Mouse (Mus musculus) kidney, postnatal 0 days (tissue): ENCODE data around the gene Ciz1. TPM values are rescaled to one million over a fixed set of nuclear protein-coding genes. Genes with fewer than 3 reads are reported as not detected.

Experiments
- ATAC-seq: fragments of 200-750 bp; cut with Nextera tagmentation; replicated peaks from 2 replicates; pipeline ENCODE4 v1.8.0; 2017; ENCODE audit warnings: low read depth, moderate number of reproducible peaks, moderate TSS enrichment, moderate library complexity; ENCODE audit not compliant: low FRiP score
- DNase-seq: peaks from one replicate; pipeline ENCODE4 v3.0.0-alpha.2; 2016; ENCODE audit warnings: low spot score
- H3K27ac ChIP-seq: fragments of 300-500 bp; sonication (generic); 2 replicates; pipeline ENCODE4 v1.5.1; 2014; ENCODE audit warnings: mild to moderate bottlenecking
- H3K27me3 ChIP-seq: fragments of 300-500 bp; sonication (generic); 2 replicates; pipeline ENCODE4 v1.6.1; 2014; ENCODE audit warnings: low read length, mixed read lengths; ENCODE audit not compliant: insufficient read depth
- H3K36me3 ChIP-seq: fragments of 300-500 bp; sonication (generic); 2 replicates; pipeline ENCODE4 v1.6.1; 2014; ENCODE audit warnings: low read length, mixed read lengths; ENCODE audit not compliant: insufficient read depth
- H3K4me1 ChIP-seq: fragments of 300-500 bp; sonication (generic); replicated peaks from 2 replicates; pipeline ENCODE4 v1.6.1; 2014; ENCODE audit warnings: antibody characterized with exemption, low read length, mixed read lengths; ENCODE audit not compliant: insufficient read depth
- H3K4me2 ChIP-seq: fragments of 300-500 bp; sonication (generic); 2 replicates; pipeline ENCODE4 v1.6.1; 2014; ENCODE audit warnings: mild to moderate bottlenecking, low read length, moderate library complexity, mixed read lengths
- H3K4me3 ChIP-seq: fragments of 300-500 bp; sonication (generic); replicated peaks from 2 replicates; pipeline ENCODE4 v1.5.1; 2014; ENCODE audit warnings: low read depth, low read length
- H3K9ac ChIP-seq: fragments of 300-500 bp; sonication (generic); 2 replicates; pipeline ENCODE4 v1.6.1; 2014; ENCODE audit warnings: low read depth, low read length
- H3K9me3 ChIP-seq: fragments of 300-500 bp; sonication (generic); replicated peaks from 2 replicates; pipeline ENCODE4 v1.6.1; 2016; ENCODE audit warnings: low read length, inconsistent platforms, mixed read lengths
- CTCF ChIP-seq: IDR thresholded peaks from 2 replicates; pipeline ENCODE4 v1.5.1; 2016; ENCODE audit warnings: antibody characterized with exemption, low read depth, mild to moderate bottlenecking, moderate library complexity
- WGBS: fragments of 180-500 bp; shearing (Covaris S2); extraction: QIAGEN DNeasy Blood & Tissue Kit; methylation state at CpG from one replicate; pipeline ENCODE4 v1.1.7; 2014; 5-methylcytosine and 5-hydroxymethylcytosine counted together
- polyA plus RNA-seq: library from polyadenylated mRNA; unstranded; fragments of >200 nt; fragmentation: Nextera tagmentation; extraction: Ambion mirVana; gene quantifications from 2 replicates; pipeline ENCODE4 v1.2.1, GENCODE M21; 2015

Gene Ciz1
- polyA plus RNA-seq, 1 experiment from 2014 or later, result 33.8 TPM

GRCm38 (mm10) chr2:32319586-32320580, 32.2 kb upstream of the Ciz1 start:
- Histone ChIP-seq H3K9me3 (no peaks in the 10 kb centered on the region), H3K9ac (no peak overlapping the region), H3K4me2 (peak overlapping the region; percentile 23; the same call in 1 of the 2 replicates), H3K27ac (0 out of 2 replicates have a peak overlapping the region, but pooled peaks have one; percentile 48), H3K4me3 (no peak overlapping the region), H3K4me1 (peaks cover 29% of the 10 kb centered on the region), H3K36me3 (no peaks in the 10 kb centered on the region), H3K27me3 (no peaks in the 10 kb centered on the region)
- 30% methylated on average over 9 of the region's 9 CpGs for WGBS
- no peak for ATAC-seq
- no peak for TF ChIP-seq CTCF
- peak; percentile 63 for DNase-seq

GRCm38 (mm10) chr2:32320721-32321120, 31.4 kb upstream of the Ciz1 start:
- Histone ChIP-seq H3K9ac (no peak overlapping the region), H3K9me3 (no peaks in the 10 kb centered on the region), H3K4me2 (no peak overlapping the region), H3K4me3 (no peak overlapping the region), H3K36me3 (no peaks in the 10 kb centered on the region), H3K27me3 (no peaks in the 10 kb centered on the region), H3K4me1 (peaks cover 27% of the 10 kb centered on the region), H3K27ac (no peak overlapping the region)
- WGBS, result 63% methylated on average over 11 of the region's 11 CpGs
- ATAC-seq, result no peak
- DNase-seq, result no peak
- TF ChIP-seq CTCF, result no peak

DNA sequence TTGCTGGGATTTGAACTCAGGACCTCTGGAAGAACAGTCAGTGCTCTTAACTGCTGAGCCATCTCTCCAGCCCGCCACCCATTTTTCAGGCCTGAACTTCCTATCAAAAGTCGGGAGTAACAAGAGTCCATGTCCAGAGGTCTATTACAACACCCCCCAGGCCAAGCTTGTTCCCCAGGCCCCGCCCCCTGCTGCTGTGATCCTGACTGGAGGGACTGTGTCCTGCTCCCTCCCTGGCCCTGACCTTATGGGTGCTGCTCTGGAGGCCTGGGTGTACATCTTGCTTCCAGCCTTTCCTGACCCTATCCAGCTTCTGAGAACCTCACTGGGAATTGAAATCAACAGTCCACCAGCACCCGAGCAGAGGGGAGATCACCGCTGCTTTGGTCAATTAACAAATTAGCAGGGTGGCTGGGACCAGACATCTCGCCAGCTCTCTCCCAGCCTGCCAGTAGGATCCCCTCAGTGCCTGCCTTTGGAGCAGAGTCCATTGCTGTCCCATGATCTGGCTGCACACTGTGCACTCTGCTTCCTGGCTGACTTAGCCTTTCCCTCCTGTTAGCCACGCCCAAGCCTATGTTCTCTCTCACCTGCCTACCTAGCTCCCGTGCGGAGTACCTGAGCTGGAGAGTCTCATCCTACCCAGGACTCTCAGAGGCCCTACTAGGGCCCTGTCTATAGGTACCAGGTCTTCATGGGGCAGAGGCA, 30.4 kb upstream of the Ciz1 start:
- Histone ChIP-seq H3K27me3 (no peaks in the 10 kb centered on the region), H3K36me3 (no peaks in the 10 kb centered on the region), H3K4me2 (no peak overlapping the region), H3K4me1 (peaks cover 22% of the 10 kb centered on the region), H3K9ac (no peak overlapping the region), H3K4me3 (no peak overlapping the region), H3K27ac (no peak overlapping the region), H3K9me3 (no peaks in the 10 kb centered on the region)
- DNase-seq (no peak), ATAC-seq (peak; percentile 26; the same call in 1 of the 2 replicates)
- 67% methylated on average over 9 of the region's 9 CpGs for whole genome bisulfite sequencing
- no peak for TF ChIP-seq CTCF

DNA sequence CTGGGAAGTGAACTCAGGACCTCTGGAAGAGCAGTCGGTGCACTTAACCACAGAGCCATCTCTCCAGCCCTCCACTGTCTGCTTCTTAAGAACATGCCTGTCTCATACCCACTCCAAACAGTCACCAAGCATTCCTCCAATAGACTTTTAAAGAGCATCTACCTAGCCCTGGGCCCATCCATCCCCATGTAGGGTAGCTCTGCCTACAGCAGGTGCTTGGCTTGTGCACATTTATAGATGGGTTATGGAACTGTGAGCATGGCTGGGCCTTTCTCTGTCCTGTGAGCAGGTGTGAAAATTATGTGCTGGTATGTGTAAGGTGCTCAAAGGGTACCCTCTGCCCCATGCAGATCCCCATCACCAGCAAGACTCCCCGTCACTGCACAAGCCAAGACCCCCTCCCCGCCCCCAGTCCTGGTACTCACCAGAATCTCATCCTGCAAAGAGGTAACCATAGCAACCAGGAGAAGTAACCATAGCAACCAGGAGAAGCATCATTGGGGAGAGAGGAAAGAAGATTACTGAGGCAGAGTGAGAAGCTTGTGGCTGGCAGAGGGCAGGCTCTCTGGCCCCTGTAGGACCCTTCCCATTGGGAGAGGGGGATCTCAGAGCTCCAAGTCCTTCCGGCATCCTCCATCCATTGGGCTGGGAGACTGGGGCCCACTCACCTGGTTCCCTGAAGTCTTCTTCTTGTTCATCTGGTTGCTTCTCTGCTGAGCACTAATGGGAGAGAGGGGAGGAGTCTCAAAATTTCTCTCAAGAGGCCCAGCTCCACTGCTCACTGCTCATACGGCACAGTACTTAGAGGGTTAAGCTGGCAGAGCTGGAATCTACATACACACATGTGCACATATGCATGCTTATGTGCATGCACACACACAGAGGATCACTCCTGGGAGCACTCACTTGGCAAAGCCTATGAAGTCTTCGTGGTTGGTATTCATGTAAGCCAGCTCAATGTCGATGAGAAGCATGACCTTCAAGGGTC, 29.1 kb upstream of the Ciz1 start:
- H3K36me3 ChIP-seq, result no peaks in the 10 kb centered on the region
- ATAC-seq (no peak), DNase-seq (no peak)
- H3K9me3 ChIP-seq, result no peaks in the 10 kb centered on the region
- H3K9ac ChIP-seq, result no peak overlapping the region
- H3K4me1 ChIP-seq, result peaks cover 12% of the 10 kb centered on the region; the same call in 1 of the 2 replicates
- no peak overlapping the region for H3K27ac ChIP-seq
- no peak for TF ChIP-seq CTCF
- no peak overlapping the region for H3K4me3 ChIP-seq
- WGBS, result 79% methylated on average over 7 of the region's 7 CpGs
- H3K4me2 ChIP-seq, result no peak overlapping the region
- no peaks in the 10 kb centered on the region for H3K27me3 ChIP-seq

DNA sequence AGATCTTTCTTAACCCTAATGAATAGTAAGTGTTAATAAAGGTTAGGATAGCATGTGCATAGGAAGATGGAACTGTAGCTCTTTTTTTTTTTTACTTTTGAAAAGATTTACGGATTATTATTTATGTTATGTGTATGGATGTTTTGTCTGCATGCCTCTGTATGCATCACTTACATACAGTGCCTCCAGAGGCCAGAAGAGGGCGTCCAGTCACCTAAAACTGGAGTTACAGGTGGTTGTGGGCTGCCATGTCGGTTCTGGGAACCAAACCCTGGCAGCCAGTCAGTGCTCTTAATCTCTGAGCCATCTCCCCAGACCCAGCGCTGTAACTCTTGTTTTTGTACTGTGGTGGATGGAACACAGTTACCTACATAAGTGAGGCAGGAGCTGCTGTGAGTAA, 27.8 kb upstream of the Ciz1 start:
- ATAC-seq (no peak), DNase-seq (no peak)
- Histone ChIP-seq H3K4me1 (peaks cover 8% of the 10 kb centered on the region; the same call in 1 of the 2 replicates), H3K4me2 (no peak overlapping the region), H3K27ac (no peak overlapping the region), H3K9ac (no peak overlapping the region), H3K9me3 (no peaks in the 10 kb centered on the region), H3K36me3 (no peaks in the 10 kb centered on the region), H3K4me3 (no peak overlapping the region), H3K27me3 (no peaks in the 10 kb centered on the region)
- 66% methylated on average over 4 of the region's 4 CpGs for WGBS
- TF ChIP-seq CTCF, result 0 out of 2 replicates have a peak, but pooled peaks have one; percentile 18
